Mouse (Mus musculus) midbrain, embryonic 15.5 days (tissue): ENCODE data around the gene C130060K24Rik. TPM values are rescaled to one million over a fixed set of nuclear protein-coding genes. Genes with fewer than 3 reads are reported as not detected.

Experiments
- ATAC-seq: fragments of 200-750 bp; cut with Nextera tagmentation; replicated peaks from 2 replicates; pipeline ENCODE4 v1.8.0; 2017; ENCODE audit warnings: moderate TSS enrichment
- H3K27ac ChIP-seq: fragments of 300-500 bp; sonication (generic); 2 replicates; pipeline ENCODE4 v1.5.1; 2015; ENCODE audit warnings: mild to moderate bottlenecking, inconsistent platforms
- H3K27me3 ChIP-seq: fragments of 300-500 bp; sonication (generic); replicated peaks from 2 replicates; pipeline ENCODE4 v1.6.1; 2015; ENCODE audit warnings: inconsistent platforms
- H3K36me3 ChIP-seq: fragments of 300-500 bp; sonication (generic); replicated peaks from 2 replicates; pipeline ENCODE4 v1.6.1; 2015; ENCODE audit warnings: inconsistent platforms
- H3K4me1 ChIP-seq: fragments of 300-500 bp; sonication (generic); 2 replicates; pipeline ENCODE4 v1.6.1; 2015; ENCODE audit warnings: inconsistent platforms
- H3K4me2 ChIP-seq: fragments of 300-500 bp; sonication (generic); 2 replicates; pipeline ENCODE4 v1.6.1; 2015; ENCODE audit warnings: inconsistent platforms, mild to moderate bottlenecking, moderate library complexity
- H3K4me3 ChIP-seq: fragments of 300-500 bp; sonication (generic); 2 replicates; pipeline ENCODE4 v1.5.1; 2015; ENCODE audit warnings: mild to moderate bottlenecking, inconsistent platforms
- H3K9ac ChIP-seq: fragments of 300-500 bp; sonication (generic); 2 replicates; pipeline ENCODE4 v1.6.1; 2015; ENCODE audit warnings: mild to moderate bottlenecking, inconsistent platforms
- H3K9me3 ChIP-seq: fragments of 300-500 bp; sonication (generic); 2 replicates; pipeline ENCODE4 v1.6.1; 2016; ENCODE audit warnings: inconsistent platforms
- WGBS: fragments of 180-500 bp; shearing (Covaris S2); methylation state at CpG from one replicate; pipeline ENCODE4 v1.1.7; 2015; ENCODE audit warnings: mixed read lengths; 5-methylcytosine and 5-hydroxymethylcytosine counted together
- polyA plus RNA-seq: library from polyadenylated mRNA; unstranded; fragments of >200 nt; fragmentation: Nextera tagmentation; extraction: Ambion mirVana; gene quantifications from 2 replicates; pipeline ENCODE4 v1.2.1, GENCODE M21; 2015

Gene C130060K24Rik
- polyA plus RNA-seq, 1 experiment from 2014 or later, result 1.6 TPM

DNA sequence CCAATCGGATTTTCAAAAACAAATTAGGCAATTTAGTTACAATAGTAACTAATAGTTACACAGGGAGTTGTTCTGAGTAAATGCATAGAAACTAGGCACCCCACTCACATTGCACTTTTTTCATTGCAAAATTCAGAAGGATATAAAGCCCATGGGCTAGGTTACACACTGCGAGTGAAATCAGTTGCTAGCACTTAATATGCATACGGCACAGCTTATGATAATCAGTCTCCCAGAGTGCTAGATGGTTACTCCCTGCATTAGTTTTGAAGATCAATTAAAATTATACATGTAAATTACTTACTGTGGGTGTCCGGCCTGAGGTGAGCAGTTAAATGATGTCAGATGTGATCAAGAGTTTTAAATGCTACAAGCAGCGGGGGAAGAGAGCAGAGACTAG lies 89.4 kb downstream of the C130060K24Rik start:
- 50% methylated on average over 5 of the region's 5 CpGs for WGBS
- H3K36me3 ChIP-seq, result no peaks in the 10 kb centered on the region
- H3K4me2 ChIP-seq, result no peak overlapping the region
- no peak overlapping the region for H3K4me3 ChIP-seq
- H3K9me3 ChIP-seq, result no peaks in the 10 kb centered on the region
- no peak overlapping the region for H3K9ac ChIP-seq
- ATAC-seq, result peak; percentile 94
- H3K27ac ChIP-seq, result no peak overlapping the region
- 0 out of 2 replicates have a peak, but pooled peaks cover 3% of the 10 kb centered on the region for H3K4me1 ChIP-seq
- H3K27me3 ChIP-seq, result no peaks in the 10 kb centered on the region

DNA sequence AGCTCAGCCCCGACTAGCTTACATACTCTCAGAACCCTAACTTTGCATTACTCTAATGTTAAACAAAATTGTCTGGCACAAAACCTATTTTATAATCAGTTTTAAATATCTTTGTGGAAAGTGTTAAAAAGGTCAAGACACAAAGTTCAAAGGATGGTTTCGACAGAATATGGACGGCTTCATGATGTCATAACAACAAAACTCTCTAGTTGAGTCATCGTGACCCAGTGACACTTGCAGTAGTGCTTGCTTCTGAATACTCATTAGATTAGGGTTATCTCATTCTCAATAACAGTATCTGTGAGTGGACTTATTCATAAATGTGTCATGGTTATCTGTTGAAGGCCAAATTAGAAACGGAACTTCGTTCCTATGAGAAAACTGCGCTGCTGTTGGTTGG lies 91.5 kb downstream of the C130060K24Rik start:
- Histone ChIP-seq H3K4me2 (no peak overlapping the region), H3K9ac (no peak overlapping the region), H3K36me3 (no peaks in the 10 kb centered on the region), H3K27me3 (no peaks in the 10 kb centered on the region), H3K9me3 (no peaks in the 10 kb centered on the region), H3K4me3 (no peak overlapping the region), H3K4me1 (0 out of 2 replicates have a peak, but pooled peaks cover 3% of the 10 kb centered on the region), H3K27ac (no peak overlapping the region)
- ATAC-seq, result no peak
- WGBS, result 92% methylated on average over 7 of the region's 7 CpGs

DNA sequence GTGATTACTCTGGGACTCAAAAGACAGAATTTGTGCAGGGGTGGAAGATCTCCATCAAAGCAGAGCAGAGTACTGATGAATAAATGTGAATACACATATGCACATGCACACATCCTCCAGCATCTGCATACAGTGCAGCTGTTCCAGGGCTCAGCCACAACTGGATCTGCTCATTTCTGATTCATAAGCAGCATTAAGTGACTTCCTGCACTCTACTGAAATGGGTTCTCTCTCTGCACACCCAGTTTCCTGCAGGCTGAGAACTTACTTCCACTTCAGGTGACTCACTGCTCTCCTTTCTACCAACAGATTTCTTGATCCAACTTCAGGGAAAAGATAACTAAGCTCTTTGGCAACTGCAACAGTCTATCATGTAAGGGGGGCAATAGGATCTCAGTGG lies 117.9 kb downstream of the C130060K24Rik start:
- Histone ChIP-seq H3K36me3 (no peaks in the 10 kb centered on the region), H3K4me3 (no peak overlapping the region)
- ATAC-seq, result no peak

More for the DNA sequence above, 117.9 kb downstream of the C130060K24Rik start:
- Histone ChIP-seq H3K4me2 (no peak overlapping the region), H3K9ac (no peak overlapping the region), H3K9me3 (no peaks in the 10 kb centered on the region), H3K27me3 (no peaks in the 10 kb centered on the region), H3K27ac (no peak overlapping the region), H3K4me1 (no peaks in the 10 kb centered on the region)

Other genes starting within 250 kb of the C130060K24Rik start
- gene Hpgds, start 236.2 kb upstream of the C130060K24Rik start, polyA plus RNA-seq, result 4.3 and 4.8 TPM in 2 replicates
- gene Tnip3, start 144.2 kb downstream of the C130060K24Rik start, polyA plus RNA-seq, result not detected in 2 replicates